Mouse (Mus musculus) liver, embryonic 11.5 days (tissue): ENCODE results near the gene Sptbn1. TPM values are rescaled to one million over a fixed set of nuclear protein-coding genes. Genes with fewer than 3 reads are reported as not detected.

Experiments used
- ATAC-seq: fragments of 200-750 bp; cut with Nextera tagmentation; replicated peaks from 2 replicates; pipeline ENCODE4 v1.8.0; 2017; ENCODE audit warnings: moderate number of reproducible peaks, mild to moderate bottlenecking, moderate TSS enrichment, moderate library complexity; ENCODE audit not compliant: low FRiP score
- DNase-seq: peaks from one replicate; pipeline ENCODE4 v3.0.0-alpha.2; 2017; ENCODE audit warnings: low spot score
- H3K27ac ChIP-seq: fragments of 300-500 bp; sonication (generic); 2 replicates; pipeline ENCODE4 v1.5.1; 2014; ENCODE audit warnings: mild to moderate bottlenecking, low read depth, low read length, control low read depth
- H3K27me3 ChIP-seq: fragments of 300-500 bp; sonication (generic); replicated peaks from 2 replicates; pipeline ENCODE4 v1.6.1; 2014; ENCODE audit warnings: low read length, mixed read lengths; ENCODE audit not compliant: control insufficient read depth, insufficient read depth
- H3K36me3 ChIP-seq: fragments of 300-500 bp; sonication (generic); 2 replicates; pipeline ENCODE4 v1.6.1; 2014; ENCODE audit warnings: mild to moderate bottlenecking, low read length, moderate library complexity, mixed read lengths; ENCODE audit not compliant: control insufficient read depth, insufficient read depth
- H3K4me1 ChIP-seq: fragments of 300-500 bp; sonication (generic); replicated peaks from 2 replicates; pipeline ENCODE4 v1.6.1; 2014; ENCODE audit warnings: low read length, mixed read lengths; ENCODE audit not compliant: control insufficient read depth, insufficient read depth
- H3K4me2 ChIP-seq: fragments of 300-500 bp; sonication (generic); 2 replicates; pipeline ENCODE4 v1.6.1; 2014; ENCODE audit warnings: mild to moderate bottlenecking, control low read depth, moderate library complexity
- H3K4me3 ChIP-seq: fragments of 300-500 bp; sonication (generic); 2 replicates; pipeline ENCODE4 v1.5.1; 2014; ENCODE audit warnings: low read depth, low read length, control low read depth
- H3K9ac ChIP-seq: fragments of 300-500 bp; sonication (generic); 2 replicates; pipeline ENCODE4 v1.6.1; 2014; ENCODE audit warnings: low read depth, low read length, control low read depth
- H3K9me3 ChIP-seq: fragments of 300-500 bp; sonication (generic); 2 replicates; pipeline ENCODE4 v1.6.1; 2016; ENCODE audit warnings: low read length, inconsistent platforms, mixed read lengths; ENCODE audit not compliant: control insufficient read depth
- WGBS: fragments of 180-500 bp; shearing (Covaris S2); extraction: QIAGEN DNeasy Blood & Tissue Kit; methylation state at CpG from one replicate; pipeline ENCODE4 v1.1.7; 2014; 5-methylcytosine and 5-hydroxymethylcytosine counted together
- polyA plus RNA-seq: library from polyadenylated mRNA; unstranded; fragments of >200 nt; fragmentation: Nextera tagmentation; extraction: Ambion mirVana; gene quantifications from 2 replicates; pipeline ENCODE4 v1.2.1, GENCODE M21; 2014

Gene Sptbn1
- polyA plus RNA-seq, 1 experiment from 2014 or later = 45.8 TPM

GRCm38 (mm10) chr11:30101162-30101561 lies 166.8 kb downstream of the Sptbn1 start:
- Histone ChIP-seq H3K27ac (no peak overlapping the region), H3K4me1 (no peaks in the 10 kb centered on the region), H3K36me3 (peaks cover 21% of the 10 kb centered on the region), H3K9me3 (no peaks in the 10 kb centered on the region), H3K4me3 (no peak overlapping the region), H3K27me3 (no peaks in the 10 kb centered on the region), H3K4me2 (no peak overlapping the region), H3K9ac (no peak overlapping the region)
- WGBS = 83% methylated on average over 2 of the region's 2 CpGs
- no peak for ATAC-seq
- DNase-seq = no peak

- H3K9me3 ChIP-seq = no peaks in the 10 kb centered on the region
- no peak overlapping the region for H3K9ac ChIP-seq
- no peak overlapping the region for H3K4me2 ChIP-seq
- WGBS = 60% methylated on average over 6 of the region's 6 CpGs
- H3K4me1 ChIP-seq = no peaks in the 10 kb centered on the region
- H3K27me3 ChIP-seq = no peaks in the 10 kb centered on the region
- no peak overlapping the region for H3K4me3 ChIP-seq
- no peak overlapping the region for H3K27ac ChIP-seq
- H3K36me3 ChIP-seq = peaks cover 16% of the 10 kb centered on the region
- no peak for ATAC-seq
- no peak for DNase-seq
These were observed 168.1 kb downstream of the Sptbn1 start for GRCm38 (mm10) chr11:30099916-30100315.

- Histone ChIP-seq H3K27ac (no peak overlapping the region), H3K36me3 (peaks cover 10% of the 10 kb centered on the region; the same call in 1 of the 2 replicates), H3K9ac (no peak overlapping the region), H3K4me3 (no peak overlapping the region), H3K4me2 (no peak overlapping the region), H3K27me3 (no peaks in the 10 kb centered on the region), H3K4me1 (no peaks in the 10 kb centered on the region), H3K9me3 (no peaks in the 10 kb centered on the region)
- ATAC-seq (no peak), DNase-seq (no peak)
- WGBS = 72% methylated on average over 6 of the region's 6 CpGs
These were observed 172.7 kb downstream of the Sptbn1 start for GRCm38 (mm10) chr11:30095212-30095773.

GRCm38 (mm10) chr11:30091892-30092291 lies 176.1 kb downstream of the Sptbn1 start:
- 49% methylated on average over 4 of the region's 4 CpGs for WGBS

GRCm38 (mm10) chr11:30085114-30085513 lies 182.9 kb downstream of the Sptbn1 start:
- H3K9ac ChIP-seq = no peak overlapping the region
- ATAC-seq (no peak), DNase-seq (no peak)
- no peaks in the 10 kb centered on the region for H3K27me3 ChIP-seq
- no peak overlapping the region for H3K4me2 ChIP-seq
- H3K27ac ChIP-seq = no peak overlapping the region
- no peaks in the 10 kb centered on the region for H3K9me3 ChIP-seq
- H3K4me3 ChIP-seq = no peak overlapping the region
- H3K4me1 ChIP-seq = no peaks in the 10 kb centered on the region
- no peaks in the 10 kb centered on the region for H3K36me3 ChIP-seq

More at GRCm38 (mm10) chr11:30091892-30092291, 176.1 kb downstream of the Sptbn1 start:
- Histone ChIP-seq H3K27ac (no peak overlapping the region), H3K4me1 (no peaks in the 10 kb centered on the region), H3K27me3 (no peaks in the 10 kb centered on the region), H3K9ac (no peak overlapping the region), H3K4me2 (no peak overlapping the region), H3K9me3 (no peaks in the 10 kb centered on the region), H3K36me3 (no peaks in the 10 kb centered on the region), H3K4me3 (no peak overlapping the region)
- DNase-seq (no peak), ATAC-seq (no peak)

- ATAC-seq (no peak), DNase-seq (no peak)
- Histone ChIP-seq H3K9me3 (no peaks in the 10 kb centered on the region), H3K4me1 (no peaks in the 10 kb centered on the region), H3K27me3 (no peaks in the 10 kb centered on the region), H3K4me3 (no peak overlapping the region), H3K9ac (no peak overlapping the region), H3K4me2 (no peak overlapping the region), H3K36me3 (no peaks in the 10 kb centered on the region), H3K27ac (no peak overlapping the region)
- 46% methylated on average over 8 of the region's 8 CpGs for WGBS
These were observed 210.7 kb downstream of the Sptbn1 start for GRCm38 (mm10) chr11:30057299-30057698.

Other genes with a start within 250 kb of the Sptbn1 start
- 0.22 and 0.25 TPM in 2 replicates for gene Eml6, start 242.1 kb downstream of the Sptbn1 start, polyA plus RNA-seq
- not detected in 2 replicates for gene 4930505A04Rik, start 203.7 kb upstream of the Sptbn1 start, polyA plus RNA-seq